Mouse (Mus musculus): ENCODE measurements at regions not wholly inside any gene's neighbourhood (a gene's known extent, or its start where the extent isn't known, plus 50 kb on each side); places are given as distances from the start of the nearest gene placed in this dataset.
A peak's percentile ranks its signal among the peaks of the same experiment; 100 is the strongest.

- DNase-seq: no peak
These were observed 151.4 kb downstream of the Abcc12 start for GRCm38 (mm10) chr8:86428998-86429651.

GRCm38 (mm10) chr8:86428131-86428530 lies 152.4 kb downstream of the Abcc12 start:
- DNase-seq: no peak

GRCm38 (mm10) chr8:86426056-86426455 lies 154.4 kb downstream of the Abcc12 start:
- no peak for DNase-seq

- DNase-seq: no peak
These were observed 155.1 kb downstream of the Abcc12 start for GRCm38 (mm10) chr8:86425382-86425781.

- DNase-seq: no peak
These were observed 161.3 kb downstream of the Abcc12 start for GRCm38 (mm10) chr8:86419059-86419651.

GRCm38 (mm10) chr8:86418414-86418981 lies 162.0 kb downstream of the Abcc12 start:
- no peak for DNase-seq

GRCm38 (mm10) chr8:86415208-86415607 lies 165.3 kb downstream of the Abcc12 start:
- no peak for DNase-seq

GRCm38 (mm10) chr8:86411232-86411631 lies 169.3 kb downstream of the Abcc12 start:
- no peak for DNase-seq

- DNase-seq: no peak
These were observed 174.3 kb downstream of the Abcc12 start for GRCm38 (mm10) chr8:86406196-86406595.

GRCm38 (mm10) chr8:86403434-86403833 lies 177.1 kb downstream of the Abcc12 start:
- no peak for DNase-seq

GRCm38 (mm10) chr8:86401946-86402345 lies 178.5 kb downstream of the Abcc12 start:
- no peak for DNase-seq

GRCm38 (mm10) chr8:86395121-86395520 lies 185.4 kb downstream of the Abcc12 start:
- no peak for DNase-seq

- DNase-seq: no peak
These were observed 186.7 kb downstream of the Abcc12 start for GRCm38 (mm10) chr8:86393835-86394234.

GRCm38 (mm10) chr8:86393374-86393773 lies 187.1 kb downstream of the Abcc12 start:
- DNase-seq: peak; percentile 42

GRCm38 (mm10) chr8:86390715-86391114 lies 189.8 kb downstream of the Abcc12 start:
- DNase-seq: no peak

GRCm38 (mm10) chr8:86389690-86390671 lies 190.5 kb downstream of the Abcc12 start:
- peak; percentile 68 for DNase-seq

- no peak for DNase-seq
These were observed 195.2 kb downstream of the Abcc12 start for GRCm38 (mm10) chr8:86385236-86385635.

GRCm38 (mm10) chr8:86381977-86382376 lies 198.5 kb downstream of the Abcc12 start:
- DNase-seq: no peak

- DNase-seq: no peak
These were observed 212.4 kb downstream of the Abcc12 start for GRCm38 (mm10) chr8:86368062-86368461.

- DNase-seq: no peak
These were observed 213.8 kb downstream of the Abcc12 start for GRCm38 (mm10) chr8:86366636-86367035.

- no peak for DNase-seq
These were observed 214.8 kb downstream of the Abcc12 start for GRCm38 (mm10) chr8:86365726-86366125.

- no peak for DNase-seq
These were observed 215.6 kb downstream of the Abcc12 start for GRCm38 (mm10) chr8:86364898-86365297.
